Mouse (Mus musculus) cerebellum, adult 2 months (tissue): ENCODE measurements around the gene Jsrp1. TPM values are rescaled to one million over a fixed set of nuclear protein-coding genes. Genes with fewer than 3 reads are reported as not detected.

Experiments
- DNase-seq, 2 experiments: peaks; one replicate each; pipeline ENCODE4 v3.0.0; 2021
- H3K27ac ChIP-seq: fragments of 200-500 bp; 2 replicates; pipeline ENCODE4 v1.5.1; 2012; ENCODE audit warnings: low read length, control low read depth, inconsistent platforms; ENCODE audit not compliant: insufficient read depth
- H3K27me3 ChIP-seq: fragments of 200-500 bp; 2 replicates; pipeline ENCODE4 v1.6.1; 2012; ENCODE audit warnings: inconsistent platforms, mild to moderate bottlenecking, low read length, moderate library complexity; ENCODE audit not compliant: control insufficient read depth, insufficient read depth
- H3K4me1 ChIP-seq: fragments of 200-500 bp; 2 replicates; pipeline ENCODE4 v1.6.1; 2011; ENCODE audit warnings: low read length; ENCODE audit not compliant: control insufficient read depth, insufficient read depth
- H3K4me3 ChIP-seq: fragments of 200-500 bp; replicated peaks from 2 replicates; pipeline ENCODE3; 2011; ENCODE audit warnings: mild to moderate bottlenecking, low read depth, low read length, control low read depth; ENCODE audit not compliant: insufficient read depth
- CTCF ChIP-seq: fragments of 200-500 bp; IDR thresholded peaks from 2 replicates; pipeline ENCODE4 v1.5.1; 2011; ENCODE audit warnings: low read depth, mild to moderate bottlenecking, control low read depth, low read length, moderate library complexity, borderline replicate concordance; ENCODE audit not compliant: insufficient read depth
- POLR2A ChIP-seq: fragments of 200-500 bp; IDR thresholded peaks from 2 replicates; pipeline ENCODE4 v1.6.1; 2011; ENCODE audit warnings: low read length, control low read depth, borderline replicate concordance; ENCODE audit not compliant: insufficient read depth
- WGBS: fragments of 180-500 bp; shearing (Covaris S2); methylation state at CpG from one replicate; pipeline ENCODE4 v1.1.7; 2018; 5-methylcytosine and 5-hydroxymethylcytosine counted together
- polyA plus RNA-seq: library from polyadenylated mRNA; depleted of rRNA; stranded (reverse); fragments of >200 nt; gene quantifications from 2 replicates; pipeline ENCODE4 v1.2.3, GENCODE M21; 2012; rRNA removed

Jsrp1 gene
- polyA plus RNA-seq, 1 experiment, result 0.38 TPM

DNA sequence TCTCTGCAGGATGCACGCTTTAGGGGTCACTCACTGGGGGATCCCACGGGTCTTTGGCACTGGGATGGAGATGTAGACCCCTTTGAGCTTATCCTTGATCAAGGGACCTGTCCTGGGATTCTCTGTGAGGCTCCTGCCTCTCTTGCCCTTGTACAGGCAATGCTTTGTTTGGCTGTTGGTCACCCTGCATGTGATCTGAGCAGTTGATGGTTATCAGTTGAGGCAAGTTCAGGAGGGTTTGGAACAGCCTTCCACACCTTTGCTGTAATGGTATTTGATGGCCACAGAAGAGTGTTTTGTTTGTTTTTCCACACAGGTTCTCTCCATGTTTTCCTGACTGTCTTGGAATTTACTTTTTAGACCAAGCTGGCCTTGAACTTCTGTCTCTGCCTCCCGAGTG is 51.5 kb downstream of the Jsrp1 start:
- WGBS, result 43% methylated on average over 3 of the region's 3 CpGs
- Histone ChIP-seq H3K4me1 (peaks cover 75% of the 10 kb centered on the region), H3K4me3 (no peak overlapping the region), H3K27me3 (no peaks in the 10 kb centered on the region), H3K27ac (no peak overlapping the region)
- TF ChIP-seq CTCF (no peak), POLR2A (no peak)
- DNase-seq, result no peak

DNA sequence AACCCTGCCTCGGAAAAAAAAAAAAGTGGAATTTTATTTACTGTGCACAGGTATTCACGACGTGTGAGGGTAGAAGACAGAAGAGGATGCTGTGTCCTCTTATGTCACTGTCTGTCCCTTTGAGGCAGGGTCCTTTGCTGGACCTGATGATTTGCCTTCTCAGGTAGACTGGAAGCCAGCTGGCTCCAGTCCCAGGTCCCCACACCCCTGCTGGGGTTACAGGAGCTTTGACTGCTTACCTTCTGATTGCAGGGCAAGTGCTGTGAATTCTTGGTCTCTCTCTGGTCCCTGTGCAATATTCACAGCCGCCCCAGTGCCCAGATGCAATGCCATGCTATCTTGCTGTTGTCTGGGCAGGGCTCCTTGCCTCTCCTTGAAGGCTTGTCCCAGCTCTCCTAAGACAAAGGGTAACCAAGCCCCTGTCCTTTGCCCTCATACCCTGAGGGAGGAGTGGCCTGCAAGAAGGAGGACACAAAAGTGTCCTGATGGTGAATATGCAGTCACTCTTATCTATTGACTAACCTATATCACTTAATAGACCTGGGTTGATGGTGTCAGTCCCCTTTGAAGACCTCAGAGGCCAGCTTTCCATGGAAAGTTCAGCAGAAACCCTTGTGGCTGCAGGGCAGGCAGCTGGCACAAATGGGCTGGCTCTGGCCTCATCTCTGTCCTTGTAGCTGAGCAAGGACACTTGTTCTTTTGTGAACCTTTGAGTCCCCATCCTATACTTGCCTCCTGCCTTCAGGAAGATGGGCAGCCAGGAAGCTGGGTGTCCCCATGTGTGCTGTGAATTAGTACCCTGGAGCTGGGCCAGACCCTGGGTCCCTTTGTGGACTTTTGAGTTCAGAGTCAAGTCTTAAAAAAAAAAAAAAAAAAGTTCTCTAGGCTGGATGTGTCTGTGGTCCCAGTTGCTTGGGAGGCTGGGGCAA is 52.4 kb downstream of the Jsrp1 start:
- peak; percentile 46 to 54 for DNase-seq
- Histone ChIP-seq H3K4me3 (no peak overlapping the region), H3K4me1 (peaks cover 70% of the 10 kb centered on the region), H3K27me3 (no peaks in the 10 kb centered on the region), H3K27ac (no peak overlapping the region; the same call in 1 of the 2 replicates)
- 32% methylated on average over 4 of the region's 4 CpGs for WGBS
- TF ChIP-seq CTCF (no peak), POLR2A (no peak)

DNA sequence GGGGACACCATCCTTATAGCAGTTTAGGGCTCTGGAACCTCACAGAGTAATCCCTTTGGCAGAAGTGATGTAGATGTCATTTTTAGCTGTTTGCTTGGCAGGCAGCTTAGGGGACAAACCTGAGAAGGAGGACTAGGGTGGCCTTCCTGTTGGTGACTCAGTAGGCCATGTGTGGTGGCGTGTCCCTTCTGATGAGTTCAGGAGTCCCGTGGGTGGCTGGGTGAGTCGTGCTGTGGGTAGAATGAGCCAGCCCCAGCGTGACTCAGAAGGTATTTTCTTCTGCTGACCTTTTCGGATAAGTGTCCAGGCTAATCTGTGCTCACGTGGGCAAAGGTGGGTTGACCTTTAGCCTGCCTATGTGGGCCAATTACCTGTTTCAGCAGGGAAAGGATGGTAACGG is 54.6 kb downstream of the Jsrp1 start:
- Histone ChIP-seq H3K4me3 (no peak overlapping the region), H3K27ac (peak overlapping the region; percentile 32), H3K27me3 (no peaks in the 10 kb centered on the region), H3K4me1 (peaks cover 53% of the 10 kb centered on the region)
- 17% methylated on average over 7 of the region's 7 CpGs for WGBS
- TF ChIP-seq CTCF, result no peak
- TF ChIP-seq POLR2A, result no peak
- peak; percentile 51 to 83 for DNase-seq

Other genes starting within 250 kb of the Jsrp1 start
- 9.5 and 10.6 TPM in 2 replicates for gene Klf16, start 236.2 kb downstream of the Jsrp1 start, polyA plus RNA-seq
- 230 and 232 TPM in 2 replicates for gene Abhd17a, start 223.2 kb downstream of the Jsrp1 start, polyA plus RNA-seq
- gene Scamp4, start 210.6 kb downstream of the Jsrp1 start, polyA plus RNA-seq, result 57.9 and 62.0 TPM in 2 replicates
- 7.0 and 7.5 TPM in 2 replicates for gene Adat3, start 210.6 kb downstream of the Jsrp1 start, polyA plus RNA-seq
- 3.5 and 4.2 TPM in 2 replicates for gene Gm49322, start 207.5 kb downstream of the Jsrp1 start, polyA plus RNA-seq
- gene Csnk1g2, start 190.7 kb downstream of the Jsrp1 start, polyA plus RNA-seq, result 208 and 218 TPM in 2 replicates
- 106 and 108 TPM in 2 replicates for gene Btbd2, start 156.4 kb downstream of the Jsrp1 start, polyA plus RNA-seq
- gene Mknk2, start 135.4 kb downstream of the Jsrp1 start, polyA plus RNA-seq, result 59.3 and 64.4 TPM in 2 replicates
- 12.6 and 14.2 TPM in 2 replicates for gene Mob3a, start 111.5 kb downstream of the Jsrp1 start, polyA plus RNA-seq
- 112 and 117 TPM in 2 replicates for gene Izumo4, start 111.3 kb downstream of the Jsrp1 start, polyA plus RNA-seq
- gene Ap3d1, start 71.2 kb downstream of the Jsrp1 start, polyA plus RNA-seq, result 175 and 189 TPM in 2 replicates
- gene Dot1l, start 58.3 kb downstream of the Jsrp1 start, polyA plus RNA-seq, result 101 and 115 TPM in 2 replicates
- 52.0 and 66.4 TPM in 2 replicates for gene Sf3a2, start 15.3 kb downstream of the Jsrp1 start, polyA plus RNA-seq
- 106 and 122 TPM in 2 replicates for gene Plekhj1, start 14.9 kb downstream of the Jsrp1 start, polyA plus RNA-seq
- gene Amh, start 8.3 kb downstream of the Jsrp1 start, polyA plus RNA-seq, result 3.0 and 4.3 TPM in 2 replicates
- gene Oaz1, start 13.2 kb upstream of the Jsrp1 start, polyA plus RNA-seq, result 776 and 779 TPM in 2 replicates
- 54.4 and 69.1 TPM in 2 replicates for gene Lingo3, start 30.5 kb upstream of the Jsrp1 start, polyA plus RNA-seq
- gene Lsm7, start 41.7 kb upstream of the Jsrp1 start, polyA plus RNA-seq, result 213 and 215 TPM in 2 replicates
- 123 and 132 TPM in 2 replicates for gene Sppl2b, start 41.8 kb upstream of the Jsrp1 start, polyA plus RNA-seq
- 0.41 and 0.74 TPM in 2 replicates for gene Tmprss9, start 58.4 kb upstream of the Jsrp1 start, polyA plus RNA-seq
- 208 and 217 TPM in 2 replicates for gene Timm13, start 87.5 kb upstream of the Jsrp1 start, polyA plus RNA-seq
- 39.0 and 42.8 TPM in 2 replicates for gene Lmnb2, start 104.7 kb upstream of the Jsrp1 start, polyA plus RNA-seq
- 30.6 and 33.3 TPM in 2 replicates for gene Gadd45b, start 116.6 kb upstream of the Jsrp1 start, polyA plus RNA-seq
- 21.0 and 23.0 TPM in 2 replicates for gene Gng7, start 201.4 kb upstream of the Jsrp1 start, polyA plus RNA-seq
- 126 and 136 TPM in 2 replicates for gene Diras1, start 212.2 kb upstream of the Jsrp1 start, polyA plus RNA-seq
- 75.2 and 77.0 TPM in 2 replicates for gene Slc39a3, start 223.9 kb upstream of the Jsrp1 start, polyA plus RNA-seq
- 231 and 240 TPM in 2 replicates for gene Sgta, start 246.7 kb upstream of the Jsrp1 start, polyA plus RNA-seq